Mouse (Mus musculus) neutrophil, adult 5-6 weeks (primary cell): Measurements from ENCODE around the gene Pet100. TPM values are rescaled to one million over a fixed set of nuclear protein-coding genes. Genes with fewer than 3 reads are reported as not detected.
A peak's percentile ranks its signal among the peaks of the same experiment; 100 is the strongest.

Experiments used
- ATAC-seq: fragments of 151-379, 151-347 bp; 2 replicates; pipeline ENCODE4 v1.8.0; 2017; ENCODE audit warnings: mild to moderate bottlenecking, moderate TSS enrichment; ENCODE audit not compliant: insufficient number of reproducible peaks, poor library complexity, low FRiP score, severe bottlenecking; ENCODE audit errors: extremely low read depth
- total RNA-seq: library from RNA; stranded (forward); fragments of 200-1000 nt; gene quantifications from 2 replicates; pipeline ENCODE4 v1.2.3, GENCODE M21; 2017

Pet100 gene
- total RNA-seq, 1 experiment from 2014 or later, result 163 TPM

GRCm38 (mm10) chr8:3609046-3609815 lies 12.1 kb upstream of the Pet100 start:
- ATAC-seq, result no peak

- no peak for ATAC-seq
Observed at GRCm38 (mm10) chr8:3609816-3610150, 11.6 kb upstream of the Pet100 start.

- ATAC-seq, result no peak
Observed at GRCm38 (mm10) chr8:3622119-3622518, 771 bp downstream of the Pet100 start.

GRCm38 (mm10) chr8:3625445-3625844 lies 4.1 kb downstream of the Pet100 start, which contains the start of gene Pcp2:
Pcp2 (minus strand) TSS chr8:3625545.
- ATAC-seq, result no peak

GRCm38 (mm10) chr8:3626971-3627370 lies 5.6 kb downstream of the Pet100 start:
- no peak for ATAC-seq

- peak; percentile 57 for ATAC-seq
Observed at GRCm38 (mm10) chr8:3628014-3628413, 6.7 kb downstream of the Pet100 start.

GRCm38 (mm10) chr8:3630647-3631477 lies 9.5 kb downstream of the Pet100 start, which contains the start of gene Stxbp2:
Stxbp2 (plus strand) TSS chr8:3630955.
- peak; percentile 89 for ATAC-seq

- ATAC-seq, result no peak
Observed at GRCm38 (mm10) chr8:3631478-3631875, 10.1 kb downstream of the Pet100 start.

GRCm38 (mm10) chr8:3645804-3646203 lies 24.5 kb downstream of the Pet100 start:
- ATAC-seq, result peak; percentile 97

GRCm38 (mm10) chr8:3646824-3647531 lies 25.6 kb downstream of the Pet100 start:
- ATAC-seq, result no peak

- no peak for ATAC-seq
Observed at GRCm38 (mm10) chr8:3647561-3647960, 26.2 kb downstream of the Pet100 start.

GRCm38 (mm10) chr8:3648268-3648667 lies 26.9 kb downstream of the Pet100 start:
- no peak for ATAC-seq

GRCm38 (mm10) chr8:3648990-3649389 lies 27.6 kb downstream of the Pet100 start:
- no peak; the same call in 1 of the 2 replicates for ATAC-seq

- ATAC-seq, result no peak
Observed at GRCm38 (mm10) chr8:3652845-3653244, 31.5 kb downstream of the Pet100 start.

- ATAC-seq, result no peak
Observed at GRCm38 (mm10) chr8:3654726-3655508, 33.6 kb downstream of the Pet100 start.

- ATAC-seq, result no peak
Observed at GRCm38 (mm10) chr8:3655526-3655925, 34.2 kb downstream of the Pet100 start, which contains the start of gene Retn. Retn (plus strand) TSS chr8:3655770.

GRCm38 (mm10) chr8:3656725-3657381 lies 35.5 kb downstream of the Pet100 start:
- ATAC-seq, result no peak

GRCm38 (mm10) chr8:3660889-3661288 lies 39.5 kb downstream of the Pet100 start:
- ATAC-seq, result peak; percentile 49
